Mouse (Mus musculus) granulocyte monocyte progenitor cell, adult 5-6 weeks (primary cell): ENCODE data around the gene Jup. TPM values are rescaled to one million over a fixed set of nuclear protein-coding genes. Genes with fewer than 3 reads are reported as not detected.
A peak's percentile ranks its signal among the peaks of the same experiment; 100 is the strongest.
"Not testable (repeated sequence)": the region's sequence is repeated elsewhere in the genome, so short reads cannot be mapped to it uniquely, and the experiment has no call there.

Source experiments
- ATAC-seq: replicated peaks from 2 replicates; pipeline ENCODE4 v1.8.0; 2016; ENCODE audit warnings: mild to moderate bottlenecking, moderate TSS enrichment, inconsistent platforms; ENCODE audit not compliant: poor library complexity, severe bottlenecking
- total RNA-seq, 2 experiments: library from RNA; stranded (forward) in 1 of 2; stranded (reverse) in 1 of 2; fragments of 200-712, 200-1000 nt in 1 of 2; fragments of >200 nt in 1 of 2; fragmentation: Nextera tagmentation in 1 of 2; gene quantifications; 2 replicates each; pipeline ENCODE4 v1.2.3; 2014 to 2017

Gene Jup
- total RNA-seq, 2 experiments from 2014 or later = 4.2 to 6.7 TPM

DNA sequence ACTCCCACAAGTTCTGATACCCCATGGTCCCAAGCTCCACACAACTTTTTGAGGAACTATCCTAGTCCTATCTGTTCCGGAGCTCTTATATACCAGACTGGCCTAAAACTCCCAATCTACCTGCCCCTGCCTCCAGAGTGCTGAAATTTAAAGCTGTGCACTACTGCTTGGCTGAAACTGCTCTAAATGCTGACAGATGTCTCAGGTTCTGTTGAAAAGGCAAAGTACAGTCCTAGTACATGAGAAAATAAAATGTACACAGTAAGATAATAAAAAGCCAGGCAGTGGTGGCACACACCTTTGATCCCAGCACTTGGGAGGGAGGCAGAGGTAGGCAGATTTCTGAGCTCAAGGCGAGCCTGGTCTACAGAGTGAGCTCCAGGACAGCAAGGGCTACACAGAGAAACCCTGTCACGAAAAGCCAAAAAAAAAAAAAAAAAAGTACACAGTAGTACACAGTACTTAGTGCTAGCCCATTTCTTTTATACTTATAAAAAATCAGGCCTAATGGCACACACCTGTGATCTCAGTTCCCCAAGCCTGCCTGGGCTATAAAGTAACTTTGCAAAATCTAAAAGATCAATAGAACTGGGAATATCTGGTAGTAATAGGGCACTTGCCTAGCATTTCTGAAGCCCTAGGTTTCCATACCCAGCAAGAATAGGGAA is 74.8 kb downstream of the Jup start:
- ATAC-seq = no peak

DNA sequence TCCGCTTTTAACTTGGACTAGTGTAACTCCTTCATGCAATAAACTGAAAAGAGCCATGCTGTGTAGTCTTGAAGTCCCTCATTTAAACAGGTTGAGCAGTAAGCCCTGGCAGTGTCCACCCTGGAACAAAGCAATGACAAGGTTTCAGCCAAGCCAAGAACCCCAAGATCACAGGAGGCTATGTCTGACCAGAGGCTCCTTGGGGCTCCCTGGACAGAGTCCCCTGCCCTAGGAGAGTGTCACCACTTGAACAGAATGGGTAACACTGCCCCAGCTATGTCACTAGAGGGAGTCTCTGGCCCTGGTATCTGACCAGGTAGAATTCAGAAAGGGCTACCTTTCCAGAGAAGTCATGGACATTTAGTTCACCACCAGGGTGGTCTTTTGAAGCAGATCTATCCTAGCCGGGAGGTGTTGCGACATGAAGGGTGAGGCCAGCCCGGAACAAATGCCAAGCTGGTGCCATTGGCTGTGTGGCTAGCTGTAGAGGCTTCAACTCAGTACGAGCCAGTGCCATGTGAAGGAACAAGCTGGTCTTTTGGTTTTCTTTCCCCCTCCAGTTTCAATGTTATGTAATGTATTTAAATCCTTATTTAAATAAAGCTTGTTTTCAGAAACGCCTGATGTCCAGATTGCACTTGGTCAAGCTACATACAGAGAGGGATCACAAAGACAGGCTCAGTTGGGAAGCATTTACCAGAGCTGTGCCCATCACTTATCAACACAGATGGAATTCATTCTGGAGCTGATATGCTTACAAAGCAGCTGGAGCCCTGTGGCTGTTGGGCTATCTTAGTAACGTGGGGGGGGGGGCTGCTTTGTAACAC is 75.9 kb downstream of the Jup start:
- not testable (repeated sequence) for ATAC-seq

DNA sequence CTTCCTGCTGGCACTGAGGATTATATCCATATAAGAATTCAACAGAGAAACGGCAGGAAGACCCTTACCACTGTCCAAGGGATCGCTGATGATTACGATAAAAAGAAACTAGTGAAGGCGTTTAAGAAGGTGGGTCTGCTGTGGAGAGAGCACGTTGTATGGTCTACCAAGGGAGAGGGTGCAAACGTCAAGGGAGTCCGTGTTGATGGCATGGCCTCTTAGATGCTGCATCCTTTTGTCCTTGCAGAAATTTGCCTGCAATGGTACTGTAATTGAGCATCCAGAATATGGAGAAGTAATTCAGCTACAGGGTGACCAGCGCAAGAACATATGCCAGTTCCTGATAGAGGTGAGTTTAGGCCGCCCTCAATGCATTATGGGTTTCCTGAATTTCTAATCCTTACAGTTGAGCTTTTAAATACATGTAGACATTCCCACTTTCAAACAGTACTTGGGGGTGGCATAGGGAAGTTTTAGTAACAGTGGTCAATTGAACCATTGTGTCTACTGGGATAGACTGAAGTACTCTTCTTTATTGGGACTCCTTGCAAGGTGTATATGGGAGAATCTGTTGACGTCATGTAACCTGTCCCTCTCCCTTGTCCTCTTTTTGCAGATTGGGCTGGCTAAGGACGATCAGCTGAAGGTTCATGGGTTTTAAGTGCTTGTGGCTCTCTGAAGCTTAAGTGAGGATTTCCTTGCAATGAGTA is 76.7 kb downstream of the Jup start:
- ATAC-seq = not testable (repeated sequence)

GRCm38 (mm10) chr11:100320172-100320630 is 77.4 kb downstream of the Jup start:
- ATAC-seq = peak; percentile 87

- ATAC-seq = peak; percentile 79
Measured at GRCm38 (mm10) chr11:100319492-100320171, 77.9 kb downstream of the Jup start, which contains the start of gene Eif1. TSS of gene Eif1 (plus strand) at chr11:100319885.

Other genes with a start within 250 kb of the Jup start
- not detected in 2 replicates for gene Krt19, start 249.1 kb downstream of the Jup start, total RNA-seq (2014; fragmentation: Nextera tagmentation)
- gene Krt19, start 249.1 kb downstream of the Jup start, total RNA-seq (2017) = not detected in 2 replicates
- not detected in 2 replicates for gene Krt9, start 204.5 kb downstream of the Jup start, total RNA-seq (2014; fragmentation: Nextera tagmentation)
- gene Krt9, start 204.5 kb downstream of the Jup start, total RNA-seq (2017) = not detected in 2 replicates
- not detected in 2 replicates for gene Krt14, start 190.2 kb downstream of the Jup start, total RNA-seq (2014; fragmentation: Nextera tagmentation)
- not detected in 2 replicates for gene Krt14, start 190.2 kb downstream of the Jup start, total RNA-seq (2017)
- gene Krt16, start 148.9 kb downstream of the Jup start, total RNA-seq (2014; fragmentation: Nextera tagmentation) = not detected in 2 replicates
- gene Krt16, start 148.9 kb downstream of the Jup start, total RNA-seq (2017) = not detected in 2 replicates
- gene Krt17, start 136.7 kb downstream of the Jup start, total RNA-seq (2014; fragmentation: Nextera tagmentation) = not detected in 2 replicates
- gene Krt17, start 136.7 kb downstream of the Jup start, total RNA-seq (2017) = not detected in 2 replicates
- gene Krt42, start 127.9 kb downstream of the Jup start, total RNA-seq (2014; fragmentation: Nextera tagmentation) = not detected in 2 replicates
- gene Krt42, start 127.9 kb downstream of the Jup start, total RNA-seq (2017) = not detected in 2 replicates
- 716 and 727 TPM in 2 replicates for gene Eif1, start 77.9 kb downstream of the Jup start, total RNA-seq (2014; fragmentation: Nextera tagmentation)
- 109 and 139 TPM in 2 replicates for gene Eif1, start 77.9 kb downstream of the Jup start, total RNA-seq (2017)
- gene Gast, start 63.4 kb downstream of the Jup start, total RNA-seq (2014; fragmentation: Nextera tagmentation) = not detected in 2 replicates
- not detected in 2 replicates for gene Gast, start 63.4 kb downstream of the Jup start, total RNA-seq (2017)
- gene Hap1, start 41.6 kb downstream of the Jup start, total RNA-seq (2014; fragmentation: Nextera tagmentation) = not detected in 2 replicates
- not detected in 2 replicates for gene Hap1, start 41.6 kb downstream of the Jup start, total RNA-seq (2017)
- not detected in 2 replicates for gene P3h4, start 17.1 kb upstream of the Jup start, total RNA-seq (2014; fragmentation: Nextera tagmentation)
- 0.26 TPM in 1 of 2 replicates, not detected in the other for gene P3h4, start 17.1 kb upstream of the Jup start, total RNA-seq (2017)
- gene Fkbp10, start 17.9 kb upstream of the Jup start, total RNA-seq (2014; fragmentation: Nextera tagmentation) = not detected in 2 replicates
- not detected in 2 replicates for gene Fkbp10, start 17.9 kb upstream of the Jup start, total RNA-seq (2017)
- gene Nt5c3b, start 44.0 kb upstream of the Jup start, total RNA-seq (2014; fragmentation: Nextera tagmentation) = 46.9 and 50.7 TPM in 2 replicates
- 23.3 and 31.3 TPM in 2 replicates for gene Nt5c3b, start 44.0 kb upstream of the Jup start, total RNA-seq (2017)
- not detected in 2 replicates for gene Klhl10, start 44.2 kb upstream of the Jup start, total RNA-seq (2014; fragmentation: Nextera tagmentation)
- gene Klhl10, start 44.2 kb upstream of the Jup start, total RNA-seq (2017) = not detected in 2 replicates
- gene Klhl11, start 75.0 kb upstream of the Jup start, total RNA-seq (2014; fragmentation: Nextera tagmentation) = 7.0 and 10.1 TPM in 2 replicates
- 16.7 and 21.3 TPM in 2 replicates for gene Klhl11, start 75.0 kb upstream of the Jup start, total RNA-seq (2017)
- 93.5 and 98.0 TPM in 2 replicates for gene Acly, start 130.2 kb upstream of the Jup start, total RNA-seq (2014; fragmentation: Nextera tagmentation)
- 101 and 107 TPM in 2 replicates for gene Acly, start 130.2 kb upstream of the Jup start, total RNA-seq (2017)
- 3.7 TPM in 1 of 2 replicates, not detected in the other for gene Ttc25, start 147.8 kb upstream of the Jup start, total RNA-seq (2014; fragmentation: Nextera tagmentation)
- gene Ttc25, start 147.8 kb upstream of the Jup start, total RNA-seq (2017) = 0.31 TPM in 1 of 2 replicates, not detected in the other
- 27.9 and 31.0 TPM in 2 replicates for gene Cnp, start 177.1 kb upstream of the Jup start, total RNA-seq (2014; fragmentation: Nextera tagmentation)
- gene Cnp, start 177.1 kb upstream of the Jup start, total RNA-seq (2017) = 16.2 and 20.9 TPM in 2 replicates
- gene Nkiras2, start 221.5 kb upstream of the Jup start, total RNA-seq (2014; fragmentation: Nextera tagmentation) = 30.0 and 34.2 TPM in 2 replicates
- 14.2 and 16.9 TPM in 2 replicates for gene Nkiras2, start 221.5 kb upstream of the Jup start, total RNA-seq (2017)
- gene Dnajc7, start 222.4 kb upstream of the Jup start, total RNA-seq (2014; fragmentation: Nextera tagmentation) = 80.5 and 129 TPM in 2 replicates
- gene Dnajc7, start 222.4 kb upstream of the Jup start, total RNA-seq (2017) = 90.1 and 115 TPM in 2 replicates